Mouse (Mus musculus) cerebellum, postnatal 4 days (tissue): ENCODE results near the gene Olfr212.
A peak's percentile ranks its signal among the peaks of the same experiment; 100 is the strongest.
"Not testable (repeated sequence)": the region's sequence is repeated elsewhere in the genome, so short reads cannot be mapped to it uniquely, and the experiment has no call there.

Experiments used
- DNase-seq, 2 experiments: peaks; one replicate each; pipeline ENCODE4 v3.0.0; 2022; ENCODE audit warnings: low spot score in 2 of 2, mixed read lengths in 1 of 2

Olfr212 gene

GRCm38 (mm10) chr6:116506302-116507003, at the start of gene Olfr212:
Gene Olfr212 (plus strand): TSS chr6:116506516.
- DNase-seq: not testable (repeated sequence)

- no peak for DNase-seq
Observed at GRCm38 (mm10) chr6:116458728-116459127, 47.6 kb upstream of the Olfr212 start.

- no peak for DNase-seq
Observed at GRCm38 (mm10) chr6:116459232-116459631, 47.1 kb upstream of the Olfr212 start.

- DNase-seq: peak in 1 of 2 experiments; percentile 10
Observed at GRCm38 (mm10) chr6:116460544-116461283, 45.6 kb upstream of the Olfr212 start, which contains the start of gene Alox5. Gene Alox5 (minus strand): TSS chr6:116461178.

GRCm38 (mm10) chr6:116468081-116468480, 38.2 kb upstream of the Olfr212 start:
- no peak for DNase-seq

GRCm38 (mm10) chr6:116485081-116485480, 21.2 kb upstream of the Olfr212 start:
- no peak for DNase-seq

- DNase-seq: no peak
Observed at GRCm38 (mm10) chr6:116486833-116487232, 19.5 kb upstream of the Olfr212 start.

GRCm38 (mm10) chr6:116488791-116489190, 17.5 kb upstream of the Olfr212 start, which contains the start of gene Olfr211:
Gene Olfr211 (plus strand): TSS chr6:116489091.
- DNase-seq: peak in 1 of 2 experiments; percentile 2

- DNase-seq: no peak
Observed at GRCm38 (mm10) chr6:116493742-116494141, 12.6 kb upstream of the Olfr212 start.

- no peak for DNase-seq
Observed at GRCm38 (mm10) chr6:116495960-116496359, 10.4 kb upstream of the Olfr212 start.

GRCm38 (mm10) chr6:116514832-116515231, 8.5 kb downstream of the Olfr212 start:
- no peak for DNase-seq

- DNase-seq: no peak
Observed at GRCm38 (mm10) chr6:116538156-116538555, 31.8 kb downstream of the Olfr212 start, which contains the start of gene Olfr213. Gene Olfr213 (plus strand): TSS chr6:116538456.

GRCm38 (mm10) chr6:116542500-116542899, 36.2 kb downstream of the Olfr212 start:
- no peak for DNase-seq

GRCm38 (mm10) chr6:116550841-116551240, 44.5 kb downstream of the Olfr212 start, which contains the start of gene Gm5580:
Gene Gm5580 (plus strand): TSS chr6:116551141.
- DNase-seq: not testable (repeated sequence)

- no peak for DNase-seq
Observed at GRCm38 (mm10) chr6:116553935-116554334, 47.6 kb downstream of the Olfr212 start, which contains the start of gene Olfr214. Gene Olfr214 (plus strand): TSS chr6:116554235.

GRCm38 (mm10) chr6:116554952-116555351, 48.6 kb downstream of the Olfr212 start:
- no peak for DNase-seq
